Mouse (Mus musculus) CH12.LX (cell line): ENCODE measurements around the gene Tmem186.

ENCODE experiments used
- CTCF ChIP-seq, 2 experiments: IDR thresholded peaks in 1 of 2; conservative IDR thresholded peaks in 1 of 2; 2 replicates each; pipeline ENCODE4 v1.5.1; 2011 to 2012; ENCODE audit warnings: low read depth in 2 of 2, low read length in 2 of 2, improper control_type of control experiment in 1 of 2, inconsistent platforms in 1 of 2, mild to moderate bottlenecking in 1 of 2, moderate library complexity in 1 of 2
- E2F4 ChIP-seq: IDR thresholded peaks from 2 replicates; pipeline ENCODE4 v1.6.1; 2011; ENCODE audit warnings: low read depth, low read length, improper control_type of control experiment; ENCODE audit not compliant: insufficient replicate concordance
- ETS1 ChIP-seq: conservative IDR thresholded peaks from 2 replicates; pipeline ENCODE4 v1.6.1; 2012; ENCODE audit warnings: low read depth, mild to moderate bottlenecking, inconsistent platforms, low read length, improper control_type of control experiment, moderate library complexity
- POLR2A ChIP-seq: IDR thresholded peaks from 2 replicates; pipeline ENCODE4 v1.6.1; 2011; ENCODE audit warnings: low read depth, mild to moderate bottlenecking, improper control_type of control experiment, low read length
- POLR2AphosphoS2 ChIP-seq: IDR thresholded peaks from 2 replicates; pipeline ENCODE4 v1.6.1; 2011; ENCODE audit warnings: low read depth, low read length, improper control_type of control experiment
- USF1 ChIP-seq: IDR thresholded peaks from 2 replicates; pipeline ENCODE4 v1.6.1; 2014; ENCODE audit warnings: low read depth, mild to moderate bottlenecking, inconsistent platforms, low read length, improper control_type of control experiment
- ZC3H11A ChIP-seq: IDR thresholded peaks from 2 replicates; pipeline ENCODE4 v1.6.1; 2012; ENCODE audit warnings: low read depth, mild to moderate bottlenecking, inconsistent platforms, low read length, improper control_type of control experiment

GRCm38 (mm10) chr16:8667261-8667660 lies 29.7 kb upstream of the Tmem186 start:
- TF ChIP-seq USF1 (no peak), POLR2AphosphoS2 (no peak), E2F4 (no peak), ZC3H11A (no peak), CTCF (conservative IDR thresholded peaks at IDR 0.05 in 1 of 2, IDR thresholded peaks at IDR 0.05 in 1 of 2; ENCODE audit: low read depth in 2 of 2, low read length in 2 of 2) (no peak), ETS1 (no peak), POLR2A (no peak)
